Mouse (Mus musculus): ENCODE data around the gene Ggt6. TPM values are rescaled to one million over a fixed set of nuclear protein-coding genes. Genes with fewer than 3 reads are reported as not detected.
"Not testable (repeated sequence)": the region's sequence is repeated elsewhere in the genome, so short reads cannot be mapped to it uniquely, and the experiment has no call there.

The Ggt6 gene
- polyA plus RNA-seq, 2 experiments from 2014 or later, result not detected

DNA sequence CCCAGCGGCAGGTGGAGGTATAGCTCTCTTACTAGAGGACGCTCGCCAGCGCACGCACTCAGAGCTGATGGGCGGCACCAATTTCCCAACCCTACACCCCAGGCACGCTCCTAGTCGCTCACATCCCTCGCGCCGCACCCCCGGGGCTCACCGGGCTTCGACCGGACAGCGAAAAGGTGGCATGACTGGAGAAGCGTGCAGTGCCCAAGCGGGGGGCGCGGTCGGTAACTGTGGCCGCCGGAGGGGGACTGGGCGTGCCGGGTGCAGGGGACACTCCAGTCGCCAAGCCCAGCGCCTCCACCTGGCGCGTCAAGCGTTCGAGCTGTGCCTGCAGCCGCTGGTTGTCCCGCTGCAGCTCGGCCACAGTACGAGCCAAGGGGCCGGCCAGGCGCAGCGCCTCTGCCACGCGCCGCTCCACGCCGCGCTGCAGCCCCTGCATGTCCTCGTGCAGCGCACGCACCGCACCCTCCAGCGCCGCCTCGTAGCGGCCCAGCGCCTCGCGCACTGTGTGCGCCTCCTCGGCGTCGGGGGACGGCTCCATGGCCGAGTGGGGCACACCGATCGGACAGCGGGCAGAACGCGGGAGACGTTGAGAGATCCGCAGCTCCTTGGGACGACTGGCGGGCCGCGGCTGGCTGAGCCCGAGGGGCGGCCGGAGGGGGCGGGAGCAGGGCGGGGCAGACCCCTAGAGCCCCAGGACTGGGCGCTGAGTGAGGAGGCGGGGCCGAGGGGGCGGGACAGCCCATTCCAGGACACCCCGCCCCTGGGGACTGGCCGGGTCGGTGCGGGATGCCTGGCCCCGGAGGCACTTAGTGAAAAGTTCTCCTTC, 24.0 kb upstream of the Ggt6 start, which contains the start of gene Smtnl2:
Gene Smtnl2, minus strand, starts transcription at position 621 of the 829 bp plus-strand sequence.
- ATAC-seq, result no peak

DNA sequence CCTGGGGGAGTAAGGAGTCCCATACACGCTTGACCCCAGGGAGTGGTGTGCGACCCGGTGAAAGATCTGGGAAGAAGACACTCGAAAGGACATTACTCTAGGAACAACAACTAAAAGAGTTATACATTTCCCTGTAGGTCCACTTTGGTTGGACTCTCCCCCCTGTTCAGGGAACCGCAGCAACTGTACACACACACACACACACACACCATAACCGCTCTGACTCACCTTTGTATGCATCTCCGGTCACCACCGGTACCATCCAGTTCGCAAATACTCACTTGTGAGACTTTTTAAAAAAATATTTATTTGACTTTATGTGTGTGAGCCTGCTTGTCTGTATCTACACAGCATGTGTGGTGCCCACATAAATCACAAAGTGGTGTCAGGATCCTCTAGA, 23.4 kb upstream of the Ggt6 start:
- no peak for ATAC-seq

DNA sequence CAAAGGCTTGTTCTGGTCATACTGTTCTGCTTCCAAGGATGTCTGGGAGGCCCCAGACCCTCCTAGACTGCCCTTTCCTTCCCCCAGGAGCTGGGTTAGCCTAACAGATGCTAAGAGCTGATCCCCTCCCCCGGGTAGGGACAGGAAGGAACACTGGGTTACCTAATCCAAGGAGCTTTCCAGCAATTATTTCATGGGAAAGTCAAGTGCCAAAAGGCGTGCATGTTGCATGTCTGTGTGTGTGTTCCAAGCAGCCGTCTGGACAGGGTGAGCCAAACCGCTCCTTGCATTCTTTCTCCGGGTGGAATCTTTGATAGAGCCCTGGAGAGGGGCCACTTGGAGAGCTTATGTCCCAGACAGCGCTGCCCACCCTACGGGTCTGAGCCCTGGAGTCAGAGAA, 22.3 kb upstream of the Ggt6 start:
- ATAC-seq, result no peak

DNA sequence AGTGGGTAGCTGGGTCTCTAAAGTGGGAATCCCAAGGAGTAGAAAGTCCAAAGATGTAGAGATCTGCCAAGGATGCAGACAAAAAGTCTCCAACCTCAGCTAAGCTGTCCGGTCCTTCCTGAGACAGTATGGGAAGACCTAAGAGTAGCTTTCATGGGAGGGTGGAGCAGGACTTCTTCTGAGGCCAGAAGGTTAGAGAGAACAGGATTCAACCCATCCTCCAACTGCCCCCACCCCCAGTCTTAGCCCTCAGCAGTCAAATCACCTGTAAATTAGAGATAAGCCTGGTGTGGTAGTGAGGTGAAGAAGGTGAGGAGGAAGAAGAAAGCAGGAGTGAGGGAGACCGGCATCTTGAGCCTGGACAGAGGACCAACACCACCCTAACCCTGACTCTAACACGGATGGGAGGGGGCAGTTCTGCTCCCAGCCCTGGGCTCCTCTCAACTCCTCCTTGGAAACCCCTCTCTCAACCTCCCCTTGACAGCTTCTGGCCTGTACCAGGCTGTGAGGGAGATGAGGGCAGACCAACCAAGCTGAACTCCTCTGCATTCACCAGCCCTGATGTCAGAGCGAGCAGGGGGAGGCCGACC, 21.6 kb upstream of the Ggt6 start:
- ATAC-seq, result no peak

DNA sequence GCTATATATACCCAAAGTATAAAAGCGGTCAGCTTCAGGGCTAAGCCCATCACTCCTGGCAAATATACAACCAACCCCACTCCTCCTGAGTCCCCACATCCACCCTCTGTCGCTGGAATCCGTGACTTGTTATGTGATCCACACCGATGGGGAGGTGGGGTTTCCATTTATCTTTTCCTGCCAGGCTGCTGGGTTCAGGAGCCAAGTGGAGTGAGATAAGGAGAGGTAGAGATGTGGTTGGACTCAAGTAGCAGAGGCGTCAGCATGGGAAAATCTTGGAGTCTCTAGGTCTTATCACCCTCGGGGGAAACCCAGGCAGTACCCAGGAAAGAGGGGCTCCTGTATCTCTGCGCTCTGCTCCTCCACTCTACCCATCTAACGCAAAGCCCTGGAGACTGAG, 20.2 kb upstream of the Ggt6 start:
- ATAC-seq, result no peak

DNA sequence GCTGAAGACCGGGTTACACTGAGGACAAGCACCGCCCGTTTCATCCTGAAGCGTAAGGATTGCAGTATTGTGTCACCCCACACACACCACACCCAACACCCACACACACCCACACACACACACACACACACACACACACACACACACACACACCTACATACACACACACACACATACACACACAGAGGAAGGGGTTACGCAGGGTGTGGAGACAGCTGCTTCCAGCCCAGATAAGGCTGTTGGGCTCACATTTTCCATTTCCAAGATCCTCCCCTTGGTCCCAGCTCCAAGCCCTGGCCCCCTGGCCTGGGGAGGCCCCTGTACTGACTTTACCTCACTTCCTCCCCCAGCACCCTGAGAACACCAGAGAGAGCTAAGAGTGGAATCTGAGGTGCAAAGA, 18.7 kb upstream of the Ggt6 start:
- ATAC-seq, result no peak

DNA sequence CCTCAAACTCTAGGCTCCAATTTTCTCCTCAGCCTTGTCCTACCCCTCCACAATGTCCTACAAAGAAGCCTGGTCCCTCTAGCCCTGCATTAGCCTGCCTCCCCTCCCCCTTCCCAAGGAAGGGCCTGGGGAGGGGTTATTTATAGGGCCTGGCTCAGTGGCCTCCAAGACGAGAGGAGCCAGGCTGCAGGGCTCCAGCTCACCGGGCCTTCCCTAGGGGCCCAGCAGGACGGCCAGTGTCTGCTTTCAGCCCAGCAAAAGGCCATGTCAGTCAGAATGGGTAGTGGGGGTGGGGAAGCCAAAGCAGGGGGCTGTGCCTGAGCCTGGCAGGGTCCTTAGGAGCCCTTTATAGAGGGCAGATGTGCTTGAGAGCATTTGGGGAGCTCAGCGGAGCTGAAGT, 17.9 kb upstream of the Ggt6 start:
- no peak for ATAC-seq

DNA sequence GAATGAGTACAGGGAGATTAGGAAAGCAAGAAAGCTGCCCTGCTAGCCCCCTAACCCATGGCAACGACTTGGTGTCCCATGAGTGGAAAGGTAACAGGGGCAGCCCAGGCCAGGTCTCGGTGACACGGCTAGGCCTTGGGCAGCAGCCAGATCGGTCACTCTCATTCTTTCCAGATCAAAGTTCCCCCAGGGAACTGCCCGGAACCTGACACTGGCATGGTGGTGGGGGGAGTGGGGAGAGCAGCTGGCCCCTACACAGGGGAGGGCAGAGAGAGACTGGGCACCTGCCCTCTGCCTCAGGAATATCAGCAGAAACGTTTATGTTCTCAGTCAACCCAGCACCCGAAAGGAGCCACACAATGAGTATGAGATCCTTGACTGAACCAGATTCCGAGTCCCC, 17.1 kb upstream of the Ggt6 start:
- no peak for ATAC-seq

DNA sequence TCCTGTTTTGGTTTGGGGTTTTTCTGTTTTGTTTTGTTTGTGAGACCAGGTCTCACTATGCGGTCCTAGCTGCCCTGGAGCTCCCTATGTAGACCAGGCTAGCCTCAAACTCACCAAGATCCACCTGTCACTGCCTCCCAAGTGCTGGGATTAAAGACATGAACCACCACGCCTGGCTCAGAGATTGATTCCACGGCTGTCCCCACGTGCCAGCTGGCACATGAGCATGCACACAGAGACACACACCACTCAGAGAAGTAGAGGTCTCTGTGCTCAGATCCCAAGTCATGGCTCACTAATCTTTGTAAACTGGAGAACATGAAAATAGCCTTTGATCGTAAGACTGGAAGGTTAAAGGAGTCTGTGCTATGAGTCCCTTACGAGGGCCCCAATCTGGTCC, 16.3 kb upstream of the Ggt6 start:
- no peak for ATAC-seq

DNA sequence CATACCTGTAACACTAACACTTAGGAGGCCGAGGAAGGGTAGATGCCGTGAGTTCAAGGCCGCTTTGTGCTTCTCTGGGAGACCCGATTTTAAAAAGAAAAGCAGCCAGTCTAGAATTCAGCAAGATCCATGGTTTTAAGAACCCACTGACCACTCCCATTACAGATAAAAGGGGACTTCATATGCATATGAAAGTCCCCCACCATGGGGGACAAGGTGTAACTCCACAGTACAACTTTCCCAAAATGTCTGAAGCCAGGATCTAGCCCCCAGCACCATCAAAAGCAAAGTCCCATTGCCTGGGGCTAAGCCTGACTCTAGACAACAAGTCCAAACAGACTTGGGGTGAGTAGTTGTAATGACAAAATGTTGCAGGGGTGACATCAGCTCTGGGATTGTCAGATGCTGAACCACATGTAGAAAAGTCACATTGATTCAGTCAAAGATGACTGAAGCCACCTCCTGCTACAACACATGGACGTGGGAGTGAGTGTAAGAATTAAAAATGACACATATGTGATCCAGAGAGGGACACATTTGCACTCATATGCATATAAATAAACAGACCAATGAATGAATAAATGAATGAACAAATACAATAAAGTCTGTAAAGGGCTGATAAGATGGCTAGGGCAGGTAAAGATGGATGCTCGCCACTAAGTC, 14.7 kb upstream of the Ggt6 start:
- no peak for ATAC-seq

DNA sequence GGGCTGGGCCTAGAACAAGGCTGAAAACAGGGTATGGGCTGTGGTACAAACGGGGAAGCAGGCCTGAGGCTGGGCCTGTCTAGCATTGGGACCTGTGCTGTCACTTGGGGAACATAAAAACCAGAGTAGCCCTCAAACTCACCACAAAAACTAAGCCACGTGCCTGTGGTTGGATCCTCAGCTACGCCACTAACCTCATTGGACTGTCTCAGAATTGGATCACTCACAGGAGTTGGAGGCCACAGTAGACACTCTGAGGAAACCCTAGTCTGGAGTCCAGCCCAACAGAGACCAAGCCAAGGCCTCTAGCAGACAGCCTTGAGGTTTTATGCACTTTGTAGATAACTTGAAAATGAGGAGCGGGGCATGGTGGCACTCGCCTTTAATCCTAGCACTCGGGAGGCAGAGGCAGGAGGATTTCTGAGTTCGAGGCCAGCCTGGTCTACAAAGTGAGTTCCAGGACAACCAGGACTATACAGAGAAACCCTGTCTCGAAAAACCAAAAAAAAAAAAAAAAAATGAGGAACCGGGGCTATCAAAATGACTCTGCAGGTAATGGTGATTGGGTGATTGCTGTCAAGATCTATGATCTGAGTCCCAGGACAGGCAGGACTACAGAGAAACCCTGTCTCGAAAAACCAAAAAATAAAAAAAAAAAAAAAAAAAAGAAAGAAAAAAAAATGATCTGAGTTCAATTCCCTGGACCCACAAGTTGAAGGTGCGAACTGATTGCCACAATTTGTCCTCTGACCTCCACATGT, 13.6 kb upstream of the Ggt6 start:
- ATAC-seq, result no peak

DNA sequence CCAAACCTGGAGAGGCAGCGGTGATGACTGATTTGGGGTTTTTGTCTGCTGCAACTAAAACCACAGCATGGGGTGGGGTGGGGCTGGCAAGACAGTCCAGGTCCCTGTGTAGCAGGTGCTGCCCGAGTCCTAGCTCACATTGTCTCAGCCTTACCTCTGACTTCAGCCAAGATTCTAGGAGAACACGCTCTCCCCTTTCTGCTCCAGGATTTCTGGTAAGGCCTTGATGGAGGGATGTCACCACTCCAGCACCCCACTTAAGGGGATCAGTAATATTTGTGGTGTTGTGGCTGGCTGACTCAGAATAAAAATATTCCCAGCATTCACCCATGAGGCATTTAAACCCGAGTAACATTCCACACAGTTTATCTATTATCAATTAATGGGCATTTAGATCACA, 11.6 kb upstream of the Ggt6 start:
- ATAC-seq, result no peak

DNA sequence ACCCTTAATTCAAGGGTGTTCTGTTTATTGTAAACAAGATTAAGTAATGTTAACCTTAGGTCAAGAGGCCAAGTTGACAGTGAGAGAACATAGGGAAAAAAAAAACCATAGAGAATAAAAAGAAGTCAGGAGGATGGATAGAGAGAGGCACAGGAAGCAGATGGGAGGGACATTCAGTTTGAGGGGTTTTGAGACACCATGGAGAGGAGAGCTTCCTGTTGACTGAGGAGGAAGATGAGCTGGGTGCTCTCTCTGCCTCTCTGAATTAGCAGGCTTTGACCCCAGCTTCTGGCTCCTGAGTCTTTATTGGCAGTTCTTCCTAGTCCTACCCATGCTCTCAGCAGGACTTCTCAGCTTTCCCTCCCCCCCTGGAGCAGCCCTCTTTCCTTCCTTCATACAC, 10.1 kb upstream of the Ggt6 start:
- no peak for ATAC-seq

DNA sequence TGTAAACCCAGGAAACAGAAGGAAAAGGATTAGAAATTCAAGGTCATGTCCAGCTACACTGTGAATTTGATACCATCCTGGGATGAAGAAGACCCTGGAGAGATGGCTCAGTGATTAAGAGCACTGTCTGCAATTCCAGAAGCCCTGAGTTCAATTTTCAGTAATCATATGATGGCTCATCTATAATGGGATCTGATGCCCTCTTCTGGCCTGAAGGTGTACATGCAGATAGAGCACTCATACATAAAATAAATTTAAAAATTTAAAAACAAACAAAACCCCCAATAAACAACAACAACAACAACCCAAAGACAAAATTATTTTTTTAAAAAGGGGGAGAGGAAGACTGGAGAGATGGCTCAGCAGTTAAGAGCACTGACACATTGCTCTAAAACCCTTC, 8.4 kb upstream of the Ggt6 start:
- ATAC-seq, result no peak

DNA sequence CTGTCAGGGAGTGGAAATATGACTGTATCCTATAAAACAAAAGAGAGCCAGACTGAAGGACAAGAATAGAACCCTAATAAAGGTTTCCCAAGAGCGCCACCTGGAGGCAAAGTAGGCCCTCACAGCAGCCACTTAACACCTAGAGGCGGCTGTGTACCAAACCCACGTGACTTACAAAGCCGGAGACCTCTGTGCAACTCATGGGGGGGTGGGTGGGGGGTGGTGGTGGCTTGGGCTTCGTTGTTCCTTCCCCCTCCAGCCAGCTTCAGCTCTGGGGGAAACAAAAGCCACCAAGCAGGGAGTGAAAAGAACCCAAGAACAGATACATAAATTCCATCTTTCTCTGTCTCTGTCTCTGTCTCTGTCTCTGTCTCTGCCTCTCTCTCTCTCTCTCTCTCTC, 6.6 kb upstream of the Ggt6 start:
- peak; percentile 40 for ATAC-seq

DNA sequence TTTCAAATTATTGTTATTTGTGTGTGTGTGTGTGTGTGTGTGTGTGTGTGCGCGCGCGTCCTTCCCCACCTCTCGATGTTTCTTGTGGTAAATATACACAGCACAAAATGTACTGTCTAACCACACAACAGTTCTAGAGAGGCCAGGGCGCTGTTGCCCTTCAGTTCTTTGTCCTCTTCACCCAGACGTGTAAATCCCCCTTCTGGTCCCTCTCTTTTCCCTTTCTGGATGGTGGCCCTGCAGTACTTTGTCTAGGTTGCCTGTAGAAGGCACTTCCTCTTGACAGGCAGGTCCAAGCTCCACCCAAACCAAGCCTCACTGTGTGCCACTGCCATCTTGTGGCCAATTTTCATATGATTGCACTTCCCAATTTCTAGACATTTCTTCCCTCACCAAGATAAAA, 6.0 kb upstream of the Ggt6 start:
- ATAC-seq, result peak; percentile 90

DNA sequence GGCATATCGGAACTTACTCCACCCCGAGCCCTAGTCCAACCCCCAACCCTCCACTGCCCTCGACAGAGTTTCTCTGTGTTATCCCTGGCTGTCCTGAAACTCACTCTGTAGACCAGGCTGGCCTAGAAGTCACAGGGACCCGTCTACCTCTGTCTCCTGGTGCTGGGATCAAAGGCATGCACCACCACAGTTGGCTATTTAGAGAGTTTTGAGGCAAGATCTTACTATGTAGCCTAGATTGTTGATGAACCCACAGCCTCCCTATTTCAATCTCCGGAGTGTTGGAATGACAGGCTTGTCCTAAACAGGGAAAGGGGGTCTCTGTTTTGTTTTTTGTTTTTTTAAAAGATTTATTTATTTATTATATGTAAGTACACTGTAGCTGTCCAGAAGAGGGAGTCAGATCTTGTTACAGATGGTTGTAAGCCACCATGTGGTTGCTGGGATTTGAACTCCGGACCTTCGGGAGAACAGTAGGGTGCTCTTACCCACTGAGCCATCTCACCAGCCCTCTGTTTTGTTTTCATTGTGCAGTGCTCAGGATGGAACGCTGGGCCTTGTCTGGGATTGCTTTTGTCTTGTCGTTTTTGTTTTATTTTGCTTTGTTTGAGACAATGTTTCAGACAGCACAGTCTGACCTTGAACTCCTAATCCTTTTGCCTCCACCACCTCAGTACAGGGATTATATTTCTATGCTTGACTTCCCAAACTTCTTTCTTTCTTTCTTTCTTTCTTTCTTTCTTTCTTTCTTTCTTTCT, 4.8 kb upstream of the Ggt6 start:
- not testable (repeated sequence) for ATAC-seq

DNA sequence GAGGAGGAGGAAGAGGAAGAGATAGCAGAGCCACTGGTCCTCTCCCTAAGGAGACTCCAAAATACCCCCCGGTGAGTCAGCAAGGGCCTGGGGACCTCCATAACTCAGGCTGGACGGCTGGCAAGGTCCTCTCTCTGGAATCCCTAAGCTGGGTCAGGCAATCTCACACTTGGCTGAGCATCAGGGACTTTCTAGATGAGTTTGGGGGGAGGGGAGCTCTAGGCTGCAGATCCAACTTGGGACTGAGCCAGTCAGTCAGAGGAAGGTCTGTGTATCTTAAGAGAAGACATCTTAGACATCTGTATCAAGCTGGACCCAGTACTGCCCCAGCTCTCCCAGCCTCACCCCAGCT, 344 bp downstream of the Ggt6 start:
- ATAC-seq, result no peak

DNA sequence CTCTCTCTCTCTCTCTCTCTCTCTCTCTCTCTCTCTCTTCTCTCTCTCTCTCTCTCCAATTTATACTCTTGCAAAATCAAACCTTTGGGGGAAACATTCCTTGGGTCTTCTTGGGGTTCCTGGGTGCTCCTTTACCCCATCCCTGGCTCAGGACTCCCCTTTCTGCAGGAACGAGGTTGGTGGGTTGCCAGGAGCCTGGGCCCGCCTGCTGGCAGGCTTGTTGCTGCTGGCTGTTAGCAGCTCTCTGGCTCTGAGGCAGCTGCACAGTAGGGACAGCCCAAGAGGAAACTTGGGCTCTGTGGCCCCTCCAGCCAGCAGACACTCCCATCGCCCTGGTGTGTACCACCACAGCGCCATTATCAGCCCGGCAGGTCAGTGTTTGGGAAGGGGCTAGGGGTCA, 945 bp downstream of the Ggt6 start:
- no peak for ATAC-seq

DNA sequence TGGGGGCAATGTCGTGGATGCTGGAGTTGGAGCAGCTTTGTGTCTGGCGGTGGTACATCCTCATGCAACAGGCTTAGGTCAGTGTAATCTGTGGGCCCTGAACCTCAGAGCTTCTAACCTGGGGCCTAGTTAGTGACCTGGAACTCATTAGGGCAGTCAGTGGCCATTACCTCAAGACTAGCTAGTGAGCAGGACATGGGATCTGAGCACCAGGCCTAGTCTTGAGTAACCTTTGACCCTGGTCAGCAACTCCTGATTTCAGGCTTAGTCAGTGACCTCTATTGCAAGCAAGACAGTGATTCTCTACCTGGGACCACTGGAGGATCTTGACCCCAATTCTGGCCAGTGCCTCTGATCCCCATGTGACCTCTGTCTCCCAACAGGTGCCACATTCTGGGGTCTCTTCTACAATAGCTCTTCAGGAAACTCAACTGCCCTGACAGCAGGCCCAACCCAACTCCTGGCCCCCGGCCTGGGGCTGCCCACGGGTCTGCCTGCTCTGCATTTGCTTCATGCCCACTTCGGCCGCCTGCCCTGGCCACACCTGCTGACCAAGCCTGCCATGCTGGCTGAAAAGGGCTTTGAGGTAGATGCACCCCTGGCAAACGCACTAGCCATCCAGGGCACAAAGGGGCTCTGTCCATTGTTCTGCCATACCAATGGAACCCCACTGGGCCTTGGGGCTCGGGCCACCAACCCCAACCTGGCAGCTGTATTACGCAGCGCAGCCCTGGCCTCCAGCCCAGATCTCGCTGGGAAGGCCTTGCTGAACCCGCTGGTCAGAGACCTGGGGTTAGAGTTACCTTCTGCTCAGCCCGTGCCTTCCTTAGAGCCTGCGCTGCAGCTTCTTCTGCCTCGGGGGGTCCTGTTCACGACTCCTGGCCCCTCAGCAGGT, 1.7 kb downstream of the Ggt6 start:
- no peak for ATAC-seq

DNA sequence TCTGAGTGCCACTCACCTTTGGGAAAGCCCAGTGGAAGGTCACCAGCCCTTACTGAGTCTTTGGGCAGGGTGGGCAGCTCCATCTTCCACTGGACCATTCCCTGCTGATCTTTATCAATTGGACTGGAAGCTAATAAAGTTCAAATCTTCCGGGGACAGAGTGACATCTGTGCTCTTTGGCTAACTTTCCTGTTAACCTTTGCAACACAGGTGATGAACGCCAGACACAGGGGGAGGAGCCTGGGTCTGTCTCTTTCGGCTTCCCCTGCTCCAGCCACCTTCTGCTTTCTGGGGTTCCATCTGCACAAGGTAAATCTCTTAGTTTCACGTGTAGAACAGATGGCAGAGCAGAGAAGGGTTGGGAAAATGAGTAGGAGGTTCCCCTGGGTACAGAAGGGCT, 3.1 kb downstream of the Ggt6 start:
- ATAC-seq, result no peak

DNA sequence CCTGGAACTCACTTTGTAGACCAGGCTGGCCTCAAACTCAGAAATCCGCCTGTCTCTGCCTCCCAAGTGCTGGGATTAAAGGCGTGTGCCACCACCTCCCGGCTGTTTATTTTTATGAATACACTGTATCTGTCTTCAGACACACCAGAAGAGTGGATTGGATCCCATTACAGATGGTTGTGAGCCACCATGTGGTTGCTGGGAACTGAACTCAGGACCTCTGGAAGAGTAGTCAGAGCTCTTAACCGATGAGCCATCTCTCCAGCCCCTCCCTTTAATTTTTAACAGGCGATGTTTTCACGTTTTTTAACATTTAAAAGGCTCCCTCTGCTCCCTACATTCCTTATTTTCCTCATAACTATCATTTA, 5.3 kb downstream of the Ggt6 start:
- not testable (repeated sequence) for ATAC-seq
